Mouse (Mus musculus) testis, adult 2 months (tissue): ENCODE results near the gene Ncoa5.

ENCODE experiments used
- CTCF ChIP-seq: fragments of 200-500 bp; IDR thresholded peaks from 2 replicates; pipeline ENCODE4 v1.5.1; 2012; ENCODE audit warnings: low read depth, mild to moderate bottlenecking, inconsistent platforms, low read length, moderate library complexity; ENCODE audit not compliant: control insufficient read depth, insufficient read depth, insufficient replicate concordance
- POLR2A ChIP-seq: fragments of 200-500 bp; IDR thresholded peaks from 2 replicates; pipeline ENCODE4 v1.6.1; 2012; ENCODE audit warnings: low read depth, mild to moderate bottlenecking, inconsistent platforms, low read length, moderate library complexity; ENCODE audit not compliant: control insufficient read depth

GRCm38 (mm10) chr2:165004237-165004636, 30.4 kb downstream of the Ncoa5 start:
- TF ChIP-seq CTCF (no peak), POLR2A (no peak)
